Mouse (Mus musculus): ENCODE data around the gene Lgr4. TPM values are rescaled to one million over a fixed set of nuclear protein-coding genes. Genes with fewer than 3 reads are reported as not detected.

The Lgr4 gene
- total and polyA plus RNA-seq, 3 experiments = 4.3 to 4.5 TPM; not detected in 1

DNA sequence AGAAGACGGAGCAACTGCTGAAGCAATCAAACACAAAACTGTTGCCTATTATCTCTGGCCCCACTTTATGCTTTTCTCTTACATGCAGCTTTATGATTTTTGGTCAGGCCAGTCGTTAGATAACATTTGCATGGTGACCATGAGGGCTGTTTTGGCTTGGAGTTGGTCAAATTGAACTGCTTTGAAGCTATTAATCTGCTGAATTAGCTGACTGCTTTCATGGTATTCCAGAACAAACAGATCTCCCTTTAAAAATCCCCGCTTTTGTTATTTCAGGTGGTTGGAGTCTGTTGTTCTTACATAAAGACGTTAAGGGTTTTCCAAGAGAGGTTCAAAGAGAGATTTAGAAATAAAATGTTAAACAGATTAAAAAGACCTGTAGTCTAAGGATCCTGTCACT, 141.0 kb downstream of the Lgr4 start:
- Histone ChIP-seq H3K27ac (ENCODE audit: control insufficient read depth, low read depth, low read length) (no peak overlapping the region), H3K4me3 (ENCODE audit: control insufficient read depth in 1 of 2, insufficient read depth in 1 of 2, low read depth in 2 of 2, low read length in 2 of 2) (no peak overlapping the region), H3K79me2 (ENCODE audit: control insufficient read depth, insufficient read depth, low read length, poor library complexity) (no peaks in the 10 kb centered on the region), H3K9me3 (replicated peaks; ENCODE audit: insufficient read depth, low read length) (no peaks in the 10 kb centered on the region), H3K27me3 (ENCODE audit: control insufficient read depth in 1 of 2, insufficient read depth in 2 of 2, low read length in 2 of 2) (no peaks in the 10 kb centered on the region), H3K9ac (ENCODE audit: control insufficient read depth, low read depth, low read length, poor library complexity, severe bottlenecking) (no peak overlapping the region), H3K36me3 (ENCODE audit: control insufficient read depth in 1 of 2, insufficient read depth in 2 of 2, low read length in 2 of 2) (no peaks in the 10 kb centered on the region), H3K4me1 (ENCODE audit: control insufficient read depth in 1 of 2, insufficient read depth in 2 of 2, low read length in 2 of 2) (no peaks in the 10 kb centered on the region)
- no peak for TF ChIP-seq NELFE (IDR thresholded peaks at IDR 0.05; ENCODE audit: low read depth, low read length)
- TF ChIP-seq UBTF (IDR thresholded peaks at IDR 0.05; ENCODE audit: borderline replicate concordance, insufficient read depth, low read depth, low read length) = no peak
- no peak for TF ChIP-seq ZKSCAN1 (IDR thresholded peaks at IDR 0.05; ENCODE audit: low read depth, low read length)
- TF ChIP-seq E2F4 (IDR thresholded peaks at IDR 0.05; ENCODE audit: borderline replicate concordance, low read depth, low read length) = no peak
- no peak for TF ChIP-seq ETS1 (IDR thresholded peaks at IDR 0.05; ENCODE audit: low read depth, low read length)
- no peak for TF ChIP-seq TCF12 (IDR thresholded peaks at IDR 0.05; ENCODE audit: low read depth, low read length)
- TF ChIP-seq MAZ (IDR thresholded peaks at IDR 0.05; ENCODE audit: low read depth, low read length) = no peak
- no peak for TF ChIP-seq RCOR1 (IDR thresholded peaks at IDR 0.05; ENCODE audit: low read depth, low read length)
- TF ChIP-seq USF2 (IDR thresholded peaks at IDR 0.05; ENCODE audit: borderline replicate concordance in 1 of 2, insufficient read depth in 1 of 2, low read depth in 1 of 2, low read length in 2 of 2) = no peak
- TF ChIP-seq MAFK (IDR thresholded peaks at IDR 0.05; ENCODE audit: borderline replicate concordance, low read depth, low read length) = no peak
- TF ChIP-seq EP300 (IDR thresholded peaks at IDR 0.05; ENCODE audit: low read depth in 1 of 2, low read length in 2 of 2) = no peak
- TF ChIP-seq TAL1 (IDR thresholded peaks at IDR 0.05; ENCODE audit: low read length) = no peak
- no peak for TF ChIP-seq MEF2A (IDR thresholded peaks at IDR 0.05; ENCODE audit: extremely low read depth, insufficient replicate concordance, low read depth, low read length, poor library complexity, severe bottlenecking)
- no peak for TF ChIP-seq HCFC1 (IDR thresholded peaks at IDR 0.05; ENCODE audit: low read depth, low read length)
- no peak for TF ChIP-seq GATA1 (IDR thresholded peaks at IDR 0.05; ENCODE audit: low read depth, low read length)
- no peak for DNase-seq (ENCODE audit: low read depth, low spot score)

GRCm38 (mm10) chr2:110063131-110063530, 145.7 kb downstream of the Lgr4 start:
- peak; percentile 28 for DNase-seq (ENCODE audit: low read depth, low spot score)

More at GRCm38 (mm10) chr2:110063131-110063530, 145.7 kb downstream of the Lgr4 start:
- H3K9me3 ChIP-seq (replicated peaks; ENCODE audit: insufficient read depth, low read length) = no peaks in the 10 kb centered on the region
- H3K79me2 ChIP-seq (ENCODE audit: control insufficient read depth, insufficient read depth, low read length, poor library complexity) = no peaks in the 10 kb centered on the region
- H3K27ac ChIP-seq (ENCODE audit: control insufficient read depth, low read depth, low read length) = no peak overlapping the region
- H3K36me3 ChIP-seq (ENCODE audit: control insufficient read depth in 1 of 2, insufficient read depth in 2 of 2, low read length in 2 of 2) = no peaks in the 10 kb centered on the region
- H3K27me3 ChIP-seq (ENCODE audit: control insufficient read depth in 1 of 2, insufficient read depth in 2 of 2, low read length in 2 of 2) = no peaks in the 10 kb centered on the region
- H3K4me3 ChIP-seq (ENCODE audit: control insufficient read depth in 1 of 2, insufficient read depth in 1 of 2, low read depth in 2 of 2, low read length in 2 of 2) = no peak overlapping the region
- no peaks in the 10 kb centered on the region for H3K4me1 ChIP-seq (ENCODE audit: control insufficient read depth in 1 of 2, insufficient read depth in 2 of 2, low read length in 2 of 2)
- TF ChIP-seq USF1 (IDR thresholded peaks at IDR 0.05; ENCODE audit: low read depth, low read length) = no peak
- TF ChIP-seq MAZ (IDR thresholded peaks at IDR 0.05; ENCODE audit: low read depth, low read length) = no peak
- TF ChIP-seq SMC3 (IDR thresholded peaks at IDR 0.05; ENCODE audit: low read depth, low read length) = peak; percentile 31
- no peak for TF ChIP-seq TAL1 (IDR thresholded peaks at IDR 0.05; ENCODE audit: low read length)
- TF ChIP-seq ELF1 (IDR thresholded peaks at IDR 0.05; ENCODE audit: low read depth, low read length) = no peak
- no peak for TF ChIP-seq MYB (IDR thresholded peaks at IDR 0.05; ENCODE audit: low read depth, low read length)
- no peak for TF ChIP-seq MYC (IDR thresholded peaks at IDR 0.05; ENCODE audit: low read depth, low read length)
- no peak for TF ChIP-seq USF2 (IDR thresholded peaks at IDR 0.05; ENCODE audit: borderline replicate concordance in 1 of 2, insufficient read depth in 1 of 2, low read depth in 1 of 2, low read length in 2 of 2)
- TF ChIP-seq CTCF (IDR thresholded peaks at IDR 0.05 in 2 of 3, conservative IDR thresholded peaks at IDR 0.05 in 1 of 3; ENCODE audit: control insufficient read depth in 1 of 3, insufficient read depth in 1 of 3, low read depth in 2 of 3, low read length in 3 of 3, poor library complexity in 1 of 3, severe bottlenecking in 1 of 3) = peak in 1 of 3 experiments; percentile 40; a peak in 2 of 6 replicates
- TF ChIP-seq BHLHE40 (IDR thresholded peaks at IDR 0.05; ENCODE audit: borderline replicate concordance, low read depth, low read length) = no peak
- TF ChIP-seq MXI1 (IDR thresholded peaks at IDR 0.05; ENCODE audit: low read depth, low read length) = no peak
- peak; percentile 24 for TF ChIP-seq RAD21 (IDR thresholded peaks at IDR 0.05; ENCODE audit: low read depth, low read length)
- no peak for TF ChIP-seq UBTF (IDR thresholded peaks at IDR 0.05; ENCODE audit: borderline replicate concordance, insufficient read depth, low read depth, low read length)
- no peak for TF ChIP-seq ZKSCAN1 (IDR thresholded peaks at IDR 0.05; ENCODE audit: low read depth, low read length)
- H3K9ac ChIP-seq (ENCODE audit: control insufficient read depth, low read depth, low read length, poor library complexity, severe bottlenecking) = no peak overlapping the region

All from MEL (cell line).